Mouse (Mus musculus) midbrain, embryonic 14.5 days (tissue): ENCODE results near the gene Tas2r104. TPM values are rescaled to one million over a fixed set of nuclear protein-coding genes. Genes with fewer than 3 reads are reported as not detected.

Experiments
- ATAC-seq: fragments of 200-750 bp; cut with Nextera tagmentation; 2 replicates; pipeline ENCODE4 v1.8.0; 2017; ENCODE audit warnings: moderate number of reproducible peaks, moderate library complexity; ENCODE audit not compliant: low FRiP score, low TSS enrichment
- DNase-seq: peaks from one replicate; pipeline ENCODE4 v3.0.0-alpha.2; 2015
- H3K27ac ChIP-seq: fragments of 300-500 bp; sonication (generic); replicated peaks from 2 replicates; pipeline ENCODE4 v1.5.1; 2014; ENCODE audit warnings: mild to moderate bottlenecking, low read depth, low read length, moderate library complexity
- H3K27me3 ChIP-seq: fragments of 300-500 bp; sonication (generic); 2 replicates; pipeline ENCODE4 v1.6.1; 2014; ENCODE audit warnings: low read length, control low read depth, mixed read lengths; ENCODE audit not compliant: control insufficient read depth, insufficient read depth
- H3K36me3 ChIP-seq: fragments of 300-500 bp; sonication (generic); 2 replicates; pipeline ENCODE4 v1.6.1; 2014; ENCODE audit warnings: low read length, control low read depth; ENCODE audit not compliant: control insufficient read depth, insufficient read depth
- H3K4me1 ChIP-seq: fragments of 300-500 bp; sonication (generic); 2 replicates; pipeline ENCODE4 v1.6.1; 2014; ENCODE audit warnings: mild to moderate bottlenecking, antibody characterized with exemption, low read length, control low read depth; ENCODE audit not compliant: control insufficient read depth, insufficient read depth
- H3K4me2 ChIP-seq: fragments of 300-500 bp; sonication (generic); 2 replicates; pipeline ENCODE4 v1.6.1; 2014; ENCODE audit warnings: mild to moderate bottlenecking, low read length, moderate library complexity
- H3K4me3 ChIP-seq: fragments of 300-500 bp; sonication (generic); replicated peaks from 2 replicates; pipeline ENCODE4 v1.5.1; 2014; ENCODE audit warnings: low read depth, low read length
- H3K9ac ChIP-seq: fragments of 300-500 bp; sonication (generic); replicated peaks from 2 replicates; pipeline ENCODE4 v1.6.1; 2014; ENCODE audit warnings: mild to moderate bottlenecking, low read length, moderate library complexity
- H3K9me3 ChIP-seq: fragments of 300-500 bp; sonication (generic); 2 replicates; pipeline ENCODE4 v1.6.1; 2016; ENCODE audit warnings: low read length, control low read depth, mixed read lengths; ENCODE audit not compliant: control insufficient read depth
- WGBS: fragments of 180-500 bp; shearing (Covaris S2); extraction: QIAGEN DNeasy Blood & Tissue Kit; methylation state at CpG from one replicate; pipeline ENCODE4 v1.1.7; 2014; 5-methylcytosine and 5-hydroxymethylcytosine counted together
- polyA plus RNA-seq: library from polyadenylated mRNA; unstranded; fragments of >200 nt; fragmentation: Nextera tagmentation; extraction: Ambion mirVana; gene quantifications from 2 replicates; pipeline ENCODE4 v1.2.1, GENCODE M21; 2014

The Tas2r104 gene
- polyA plus RNA-seq, result not detected in 2 replicates

- ATAC-seq (no peak), DNase-seq (no peak)
- Histone ChIP-seq H3K4me3 (no peak within 1 kb of the TSS), H3K9ac (no peak within 1 kb of the TSS), H3K9me3 (peaks cover 5% of the 10 kb centered on the region; the same call in 1 of the 2 replicates), H3K4me1 (no peaks in the 10 kb centered on the region), H3K27ac (no peak within 1 kb of the TSS), H3K36me3 (no peaks in the 10 kb centered on the region), H3K4me2 (no peak within 1 kb of the TSS), H3K27me3 (no peaks in the 10 kb centered on the region)
- WGBS, result 84% methylated on average over 1 of the region's 1 CpGs
Measured at GRCm38 (mm10) chr6:131685644-131686043, at the start of gene Tas2r104. TSS of gene Tas2r104 (minus strand) at chr6:131685744.

GRCm38 (mm10) chr6:131712803-131713202 lies 27.3 kb upstream of the Tas2r104 start:
- H3K9me3 ChIP-seq, result peaks cover 22% of the 10 kb centered on the region; the same call in 1 of the 2 replicates
- H3K36me3 ChIP-seq, result no peaks in the 10 kb centered on the region
- no peaks in the 10 kb centered on the region for H3K4me1 ChIP-seq
- ATAC-seq (no peak), DNase-seq (no peak)
- 42% methylated on average over 7 of the region's 7 CpGs for WGBS
- H3K27ac ChIP-seq, result no peak overlapping the region
- H3K4me3 ChIP-seq, result no peak overlapping the region
- H3K27me3 ChIP-seq, result no peaks in the 10 kb centered on the region
- H3K9ac ChIP-seq, result no peak overlapping the region
- H3K4me2 ChIP-seq, result no peak overlapping the region

GRCm38 (mm10) chr6:131689963-131690362 lies 4.4 kb upstream of the Tas2r104 start, which contains the start of gene Tas2r114:
TSS of gene Tas2r114 (minus strand) at chr6:131690063.
- ATAC-seq (no peak), DNase-seq (no peak)
- Histone ChIP-seq H3K4me2 (no peak within 1 kb of the TSS), H3K27ac (no peak within 1 kb of the TSS), H3K36me3 (no peaks in the 10 kb centered on the region), H3K9ac (no peak within 1 kb of the TSS), H3K4me3 (no peak within 1 kb of the TSS), H3K27me3 (no peaks in the 10 kb centered on the region), H3K9me3 (peaks cover 5% of the 10 kb centered on the region), H3K4me1 (no peaks in the 10 kb centered on the region)

DNA sequence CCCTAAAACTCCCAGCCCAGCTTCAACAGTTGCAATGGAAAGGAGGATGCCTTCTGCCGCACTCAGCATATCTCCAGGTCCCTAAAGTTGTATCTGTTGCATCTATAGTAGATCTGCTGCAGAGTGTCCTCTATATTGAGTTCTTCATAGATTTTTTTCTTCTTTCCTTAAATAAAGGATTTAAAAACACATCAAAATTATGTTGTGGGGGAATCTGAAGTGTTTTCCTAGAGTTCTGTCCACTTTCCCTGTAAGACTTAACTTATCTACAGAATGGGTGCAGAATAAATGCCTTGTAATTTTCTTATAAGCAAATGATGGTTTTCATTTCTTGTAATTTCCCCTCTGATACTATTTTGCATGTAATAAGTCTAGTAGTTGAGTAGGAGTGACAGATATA lies 1.9 kb upstream of the Tas2r104 start, which contains the start of gene Tas2r105:
Gene Tas2r105, minus strand, starts transcription at position 101 of the 400 bp plus-strand sequence.
- Histone ChIP-seq H3K36me3 (no peaks in the 10 kb centered on the region), H3K27ac (no peak within 1 kb of the TSS), H3K27me3 (no peaks in the 10 kb centered on the region), H3K4me1 (no peaks in the 10 kb centered on the region), H3K4me2 (no peak within 1 kb of the TSS), H3K9ac (no peak within 1 kb of the TSS), H3K4me3 (no peak within 1 kb of the TSS), H3K9me3 (peaks cover 5% of the 10 kb centered on the region)
- DNase-seq (no peak), ATAC-seq (no peak)
- 84% methylated on average over 1 of the region's 1 CpGs for WGBS

DNA sequence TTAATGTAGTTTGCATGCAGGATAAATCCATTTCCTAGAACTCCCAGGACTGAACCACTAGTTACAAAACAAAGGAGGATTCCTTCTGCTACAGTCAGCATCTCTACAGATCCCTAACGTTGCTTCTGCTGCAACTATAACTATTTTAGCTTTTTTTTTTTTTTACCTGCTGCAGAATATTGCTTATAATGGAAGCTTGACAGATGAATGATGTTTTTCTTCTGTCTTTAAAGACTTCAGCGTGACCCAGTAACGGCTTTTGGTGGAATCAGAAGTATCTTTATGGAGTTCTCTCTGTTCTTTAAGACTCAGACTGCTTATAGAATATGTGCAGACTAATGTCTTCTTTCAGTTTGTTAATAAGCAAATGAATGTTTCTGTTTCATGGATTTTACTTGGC lies 6.8 kb downstream of the Tas2r104 start, which contains the start of gene Tas2r106:
Gene Tas2r106, minus strand, starts transcription at position 101 of the 400 bp plus-strand sequence.
- DNase-seq (no peak), ATAC-seq (no peak)
- no peak within 1 kb of the TSS for H3K27ac ChIP-seq
- WGBS, result 70% methylated on average over 3 of the region's 3 CpGs
- no peaks in the 10 kb centered on the region for H3K27me3 ChIP-seq
- H3K4me2 ChIP-seq, result no peak within 1 kb of the TSS
- peaks cover 15% of the 10 kb centered on the region for H3K9me3 ChIP-seq
- H3K4me3 ChIP-seq, result no peak within 1 kb of the TSS
- H3K4me1 ChIP-seq, result no peaks in the 10 kb centered on the region
- no peaks in the 10 kb centered on the region for H3K36me3 ChIP-seq
- H3K9ac ChIP-seq, result no peak within 1 kb of the TSS

- no peak within 1 kb of the TSS for H3K9ac ChIP-seq
- H3K27me3 ChIP-seq, result no peaks in the 10 kb centered on the region
- no peak within 1 kb of the TSS for H3K4me3 ChIP-seq
- no peaks in the 10 kb centered on the region for H3K4me1 ChIP-seq
- DNase-seq (no peak), ATAC-seq (no peak)
- H3K9me3 ChIP-seq, result peaks cover 2% of the 10 kb centered on the region; the same call in 1 of the 2 replicates
- H3K27ac ChIP-seq, result no peak within 1 kb of the TSS
- H3K4me2 ChIP-seq, result no peak within 1 kb of the TSS
- no peaks in the 10 kb centered on the region for H3K36me3 ChIP-seq
Measured at GRCm38 (mm10) chr6:131660049-131660448, 25.5 kb downstream of the Tas2r104 start, which contains the start of gene Tas2r107. TSS of gene Tas2r107 (minus strand) at chr6:131660149.

Other genes with a start within 250 kb of the Tas2r104 start
- gene 5430401F13Rik, start 199.3 kb downstream of the Tas2r104 start, polyA plus RNA-seq, result not detected in 2 replicates
- gene Gm6619, start 199.3 kb downstream of the Tas2r104 start, polyA plus RNA-seq, result not detected in 2 replicates
- gene Tas2r130, start 54.8 kb downstream of the Tas2r104 start, polyA plus RNA-seq, result not detected in 2 replicates
- gene Tas2r107, start 25.6 kb downstream of the Tas2r104 start, polyA plus RNA-seq, result not detected in 2 replicates
- not detected in 2 replicates for gene Tas2r106, start 6.9 kb downstream of the Tas2r104 start, polyA plus RNA-seq
- gene Tas2r105, start 1.8 kb upstream of the Tas2r104 start, polyA plus RNA-seq, result not detected in 2 replicates
- gene Tas2r114, start 4.3 kb upstream of the Tas2r104 start, polyA plus RNA-seq, result not detected in 2 replicates